Mouse (Mus musculus) mature B cell (primary cell): ENCODE measurements around the gene Dyrk2.

Experiments used
- in situ Hi-C: fragments of 300-500 bp; cut with MboI; formaldehyde crosslinking; loops from 2 replicates; pipeline ENCODE4 v1.14.3; 2019

The Dyrk2 gene

GRCm38 (mm10) chr10:118870201-118870980, at the start of gene Dyrk2:
TSS of gene Dyrk2 (minus strand) at chr10:118870209.
- in situ Hi-C loops, result no loop called here

- in situ Hi-C loops, result no loop called here
These were observed 32.6 kb upstream of the Dyrk2 start for GRCm38 (mm10) chr10:118902625-118903024.

GRCm38 (mm10) chr10:118893645-118894044, 23.6 kb upstream of the Dyrk2 start:
- in situ Hi-C loops, result no loop called here

- in situ Hi-C loops, result no loop called here
These were observed 14.1 kb upstream of the Dyrk2 start for GRCm38 (mm10) chr10:118884126-118884525.

GRCm38 (mm10) chr10:118883317-118883716, 13.3 kb upstream of the Dyrk2 start:
- in situ Hi-C loops, result no loop called here

GRCm38 (mm10) chr10:118882258-118882885, 12.4 kb upstream of the Dyrk2 start:
- in situ Hi-C loops, result no loop called here

- in situ Hi-C loops, result no loop called here
These were observed 10.8 kb upstream of the Dyrk2 start for GRCm38 (mm10) chr10:118880776-118881175.

GRCm38 (mm10) chr10:118872196-118872595, 2.2 kb upstream of the Dyrk2 start:
- in situ Hi-C loops, result no loop called here

- in situ Hi-C loops, result no loop called here
These were observed 413 bp downstream of the Dyrk2 start for GRCm38 (mm10) chr10:118869591-118870001.

- in situ Hi-C loops, result no loop called here
These were observed 1.1 kb downstream of the Dyrk2 start for GRCm38 (mm10) chr10:118868601-118869590.

- in situ Hi-C loops, result no loop called here
These were observed 2.0 kb downstream of the Dyrk2 start for GRCm38 (mm10) chr10:118867896-118868600.

GRCm38 (mm10) chr10:118867304-118867895, 2.6 kb downstream of the Dyrk2 start:
- in situ Hi-C loops, result no loop called here

- in situ Hi-C loops, result no loop called here
These were observed 5.0 kb downstream of the Dyrk2 start for GRCm38 (mm10) chr10:118864976-118865375.

GRCm38 (mm10) chr10:118863611-118864010, 6.4 kb downstream of the Dyrk2 start:
- in situ Hi-C loops, result no loop called here

GRCm38 (mm10) chr10:118862233-118862632, 7.8 kb downstream of the Dyrk2 start:
- in situ Hi-C loops, result no loop called here

- in situ Hi-C loops, result no loop called here
These were observed 8.6 kb downstream of the Dyrk2 start for GRCm38 (mm10) chr10:118861234-118862025.

- in situ Hi-C loops, result no loop called here
These were observed 10.4 kb downstream of the Dyrk2 start for GRCm38 (mm10) chr10:118859655-118860054.

- in situ Hi-C loops, result no loop called here
These were observed 15.4 kb downstream of the Dyrk2 start for GRCm38 (mm10) chr10:118854641-118855040.

GRCm38 (mm10) chr10:118852554-118852953, 17.5 kb downstream of the Dyrk2 start:
- in situ Hi-C loops, result no loop called here

GRCm38 (mm10) chr10:118848501-118848900, 21.5 kb downstream of the Dyrk2 start:
- in situ Hi-C loops, result no loop called here
